Mouse (Mus musculus) liver, postnatal 0 days (tissue): Measurements from ENCODE around the gene Gabbr2.

Experiments used
- CTCF ChIP-seq: sonication (generic); IDR thresholded peaks from 2 replicates; pipeline ENCODE4 v1.5.1; 2016; ENCODE audit warnings: antibody characterized with exemption, low read depth
- EP300 ChIP-seq: IDR thresholded peaks from 2 replicates; pipeline ENCODE4 v1.6.1; 2016; ENCODE audit warnings: antibody characterized with exemption, low read depth, mild to moderate bottlenecking

- no peak for TF ChIP-seq CTCF
- TF ChIP-seq EP300, result no peak
Measured at GRCm38 (mm10) chr4:46802386-46802785, 189.3 kb downstream of the Gabbr2 start.
